Mouse (Mus musculus) erythroblast, embryonic 14.5 days (primary cell): ENCODE measurements at regions not wholly inside any gene's neighbourhood (a gene's known extent, or its start where the extent isn't known, plus 50 kb on each side); places are given as distances from the start of the nearest gene placed in this dataset.

Source experiments
- GATA1 ChIP-seq: IDR thresholded peaks from 2 replicates; pipeline ENCODE4 v1.6.1; 2012; ENCODE audit warnings: low read length, inconsistent platforms, mixed read lengths
- TAL1 ChIP-seq: IDR thresholded peaks from 3 replicates; pipeline ENCODE4 v1.6.1; 2012; ENCODE audit warnings: low read length, inconsistent platforms, mixed read lengths

DNA sequence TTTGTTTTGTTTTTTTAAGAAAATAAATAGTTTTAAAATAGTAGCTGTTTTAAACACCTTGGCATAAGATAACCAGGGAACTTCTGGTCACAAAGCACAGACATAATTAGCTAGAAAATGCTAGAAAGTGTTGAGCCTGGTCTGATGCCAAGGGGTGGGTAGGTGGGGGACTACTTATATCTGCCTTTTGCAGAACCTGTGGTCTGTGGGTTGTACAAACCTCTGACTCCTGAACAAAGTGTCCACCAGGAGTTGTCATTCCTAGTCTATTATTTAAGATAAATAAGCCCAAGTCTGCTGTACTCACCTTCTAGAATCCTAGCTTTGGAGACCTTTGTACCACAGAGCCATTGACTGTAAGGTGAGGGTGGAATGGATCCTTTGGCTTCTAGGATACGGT is 191.9 kb upstream of the Ccdc122 start:
- TF ChIP-seq GATA1 (no peak), TAL1 (no peak)
